Mouse (Mus musculus) frontal cortex, adult (tissue): ENCODE data around the gene Pxylp1.
"Not testable (repeated sequence)": the region's sequence is repeated elsewhere in the genome, so short reads cannot be mapped to it uniquely, and the experiment has no call there.

ENCODE experiments used
- ATAC-seq: cut with Nextera tagmentation; 2 replicates; pipeline ENCODE4 v1.9.2; 2017; ENCODE audit warnings: mild to moderate bottlenecking, moderate library complexity, mixed read lengths; ENCODE audit not compliant: low TSS enrichment

Pxylp1 gene

DNA sequence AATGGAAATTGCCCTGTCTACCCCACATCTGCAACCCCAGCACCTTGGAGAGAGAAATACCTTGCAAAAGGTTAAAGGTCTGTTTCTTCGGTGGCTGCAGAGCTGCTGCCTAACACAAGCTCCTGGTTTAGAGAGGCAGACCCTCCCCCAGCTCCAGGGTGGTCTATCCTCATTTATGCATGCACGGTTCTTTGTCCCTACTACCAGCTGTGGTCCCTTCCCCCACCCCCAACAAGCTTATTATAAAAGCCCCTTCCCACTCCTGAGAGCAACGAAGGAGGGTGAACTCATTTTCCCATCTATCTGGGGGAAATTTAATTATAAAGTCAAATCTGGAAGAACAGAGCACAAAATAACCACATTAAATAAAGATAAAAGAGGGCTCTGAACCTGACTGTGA is at the start of gene Pxylp1:
Gene Pxylp1, minus strand, starts transcription at position 124 of the 400 bp plus-strand sequence.
- no peak for ATAC-seq

DNA sequence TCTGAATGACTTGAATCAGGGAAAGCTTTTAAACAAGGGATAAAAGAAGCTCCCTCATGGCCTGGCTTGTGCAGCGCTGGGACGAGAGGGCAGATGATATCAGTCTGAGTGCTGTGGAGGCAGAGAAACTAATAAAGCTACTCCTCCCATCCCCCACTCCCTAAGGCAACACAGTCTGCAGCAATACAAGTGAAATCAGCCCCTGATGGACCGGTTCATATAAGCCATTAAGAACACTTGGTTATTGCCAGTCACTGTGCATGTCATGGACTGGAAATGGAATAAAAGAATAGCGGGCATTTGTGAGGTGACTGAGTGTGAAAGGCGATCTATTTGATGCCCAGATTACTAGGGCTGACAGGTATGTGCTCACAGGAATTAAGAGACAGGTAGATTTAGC is 46.4 kb upstream of the Pxylp1 start:
- ATAC-seq = no peak

DNA sequence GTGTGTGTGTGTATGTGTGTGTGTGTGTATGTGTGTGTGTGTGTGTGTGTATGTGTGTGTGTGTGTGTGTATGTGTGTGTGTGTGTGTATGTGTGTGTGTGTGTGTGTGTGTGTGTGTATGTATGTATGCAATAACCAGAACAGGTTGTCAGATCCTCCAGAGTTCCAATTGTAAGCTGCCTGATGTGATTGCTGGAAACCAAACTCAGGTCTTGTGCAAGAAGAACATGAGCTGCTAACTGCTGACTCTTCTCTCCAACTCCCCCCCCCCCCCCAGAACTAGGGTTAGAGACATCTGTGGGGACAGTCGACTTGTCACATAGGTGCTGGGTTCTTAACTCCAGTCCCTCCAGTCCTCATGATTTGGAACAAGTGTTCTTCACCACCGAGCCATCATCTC is 44.0 kb upstream of the Pxylp1 start:
- not testable (repeated sequence) for ATAC-seq

DNA sequence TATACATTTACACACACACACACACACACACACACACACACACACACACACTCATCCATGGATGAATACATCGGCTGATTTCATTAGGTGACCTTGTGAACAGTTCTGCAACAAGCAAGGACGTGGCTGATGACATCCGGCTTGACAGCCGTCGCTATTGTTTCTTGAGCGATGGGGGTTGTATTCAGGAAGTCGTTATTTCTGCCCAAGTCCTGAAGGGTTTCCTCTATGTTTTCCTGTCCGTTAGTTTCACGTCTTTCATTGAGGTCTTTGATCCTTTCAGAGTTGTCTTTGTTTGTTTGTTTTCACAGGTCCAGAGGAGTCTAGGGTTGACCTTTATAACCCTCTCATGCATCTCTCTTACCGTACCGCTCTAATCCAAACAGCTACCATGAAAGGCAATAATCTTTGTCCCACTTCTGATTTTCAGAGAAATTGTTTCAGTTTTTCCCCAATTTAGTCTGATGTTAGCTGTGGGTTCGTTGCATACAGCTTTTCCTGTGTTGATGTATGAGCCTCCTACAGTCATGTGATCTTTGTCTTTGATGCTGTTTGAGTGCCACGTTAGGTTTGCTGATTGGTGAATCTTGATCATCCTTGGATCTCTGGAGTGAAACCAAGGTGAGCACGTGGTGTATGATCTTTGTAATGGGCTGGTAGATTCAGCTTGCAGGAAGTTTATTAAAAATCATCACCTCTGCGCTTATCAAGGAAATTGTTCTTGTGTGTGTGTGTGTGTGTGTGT is 43.3 kb upstream of the Pxylp1 start:
- no peak for ATAC-seq

GRCm38 (mm10) chr9:96934816-96935215 is 42.3 kb upstream of the Pxylp1 start:
- no peak for ATAC-seq

- ATAC-seq = peak; percentile 69
These were observed 40.3 kb upstream of the Pxylp1 start for GRCm38 (mm10) chr9:96932751-96933150.

DNA sequence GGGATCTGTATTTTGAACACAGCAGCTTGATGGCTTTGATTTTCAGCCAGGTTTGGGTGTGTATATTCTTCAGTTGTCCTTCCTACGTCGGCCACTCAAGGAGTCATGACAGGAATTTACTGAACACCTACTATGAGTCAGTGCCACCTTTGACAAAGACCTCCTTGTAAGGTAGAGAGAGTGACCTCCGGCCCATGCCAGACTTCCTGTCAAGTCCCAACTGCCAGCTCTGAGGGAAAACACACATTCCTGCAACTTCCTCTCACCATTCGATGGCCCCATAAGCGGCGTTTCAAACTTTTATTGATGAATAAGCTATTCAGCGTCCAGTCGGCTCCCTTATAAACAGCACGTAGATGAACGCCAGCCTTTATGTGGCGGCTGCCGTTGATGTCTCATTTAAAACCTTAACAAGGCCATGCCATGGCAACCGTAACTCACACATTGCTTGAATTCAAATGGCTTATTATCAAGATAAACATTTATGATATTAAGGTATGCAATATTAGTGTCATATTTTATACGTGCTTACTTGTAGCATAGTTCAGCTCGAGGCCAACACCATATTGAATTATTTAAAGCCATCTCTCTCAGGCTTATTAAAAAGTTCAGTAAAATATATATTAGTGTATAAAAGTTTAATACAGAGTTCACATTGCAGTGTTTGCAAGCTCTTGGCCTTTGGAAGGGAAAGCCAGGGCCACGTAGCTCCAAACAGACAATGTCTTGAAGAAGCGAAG is 31.3 kb upstream of the Pxylp1 start:
- no peak for ATAC-seq

- no peak for ATAC-seq
These were observed 30.6 kb upstream of the Pxylp1 start for GRCm38 (mm10) chr9:96923119-96923518.

DNA sequence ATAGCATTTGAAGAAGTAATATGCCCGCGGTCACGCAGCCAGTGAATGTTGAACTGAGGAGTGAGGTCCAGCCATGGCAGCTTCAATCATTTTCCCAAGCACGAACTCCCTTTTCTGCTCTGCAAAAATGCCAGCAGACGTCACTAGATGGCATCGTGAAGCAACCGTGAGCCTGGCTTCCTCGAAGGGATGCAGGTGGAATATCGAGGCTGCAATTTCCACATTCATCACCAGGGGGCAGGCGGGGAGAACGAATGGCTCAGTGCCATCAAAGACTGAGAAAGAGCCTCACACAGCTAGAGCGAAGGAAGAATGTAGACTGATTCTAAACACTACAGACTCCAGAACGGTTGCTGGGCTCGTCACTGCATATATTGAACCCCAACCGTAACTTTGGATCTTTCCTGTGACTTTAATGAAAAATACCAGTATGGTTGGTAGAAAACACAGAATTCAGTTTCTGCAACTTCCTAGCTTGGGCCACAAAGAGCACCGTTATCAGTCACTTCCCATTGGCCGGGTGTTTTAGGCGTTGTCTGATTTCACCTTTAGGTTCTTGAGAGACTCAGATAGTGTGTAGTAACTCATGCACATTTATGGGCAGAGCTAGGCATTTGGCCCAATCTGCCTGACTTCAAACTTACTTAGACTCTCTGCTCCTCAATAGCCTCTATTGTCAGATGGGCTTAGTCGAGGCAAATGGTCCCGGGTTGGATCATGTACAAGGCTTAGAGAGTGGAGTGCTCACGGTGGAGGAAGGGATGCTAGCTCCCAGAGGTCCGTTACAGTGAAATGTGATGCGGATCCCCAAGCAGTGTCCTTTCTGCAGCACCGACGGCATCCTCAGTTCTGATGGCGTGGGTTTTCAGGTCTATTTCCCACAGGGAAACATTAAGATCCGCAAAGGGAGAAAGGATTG is 24.4 kb upstream of the Pxylp1 start:
- ATAC-seq = peak; percentile 98

DNA sequence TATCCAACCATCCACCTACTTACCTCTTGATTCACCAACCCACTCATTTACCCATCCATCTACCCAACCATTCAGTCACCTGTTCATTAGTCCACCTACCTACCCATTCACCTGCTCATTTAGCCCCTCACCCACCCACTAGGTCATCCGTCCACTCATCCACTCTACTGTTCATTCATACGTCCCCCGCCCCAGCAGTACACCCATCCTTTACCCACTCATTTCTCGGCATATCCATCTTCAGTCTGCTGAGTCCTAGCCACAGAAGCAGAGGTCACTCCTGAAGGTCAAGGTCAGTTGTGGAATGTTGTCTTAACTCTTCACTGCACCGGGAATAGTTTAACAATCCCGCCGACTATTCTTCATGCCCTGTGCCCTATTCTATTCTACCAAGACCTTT is 23.6 kb upstream of the Pxylp1 start:
- ATAC-seq = no peak

- no peak for ATAC-seq
These were observed 22.4 kb upstream of the Pxylp1 start for GRCm38 (mm10) chr9:96914851-96915250.

DNA sequence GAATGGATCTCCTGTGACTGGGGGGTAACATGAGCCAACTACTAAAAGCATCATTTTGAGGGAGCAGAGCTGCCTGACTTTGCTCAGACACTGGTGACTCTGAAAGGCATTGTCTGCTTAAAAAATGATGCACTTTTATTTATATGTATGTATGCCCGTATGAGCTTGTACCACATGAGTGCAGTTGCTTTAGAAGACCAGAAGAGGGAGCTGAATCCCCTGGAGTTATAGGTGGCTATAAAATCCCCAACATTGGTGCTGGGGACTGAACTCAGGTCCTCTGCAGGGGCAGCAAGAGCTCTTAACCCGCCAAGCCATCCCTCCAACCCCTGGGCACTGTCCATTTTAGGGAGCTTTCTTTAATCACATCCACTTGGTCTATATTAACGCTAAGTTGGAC is 21.5 kb upstream of the Pxylp1 start:
- ATAC-seq = no peak

DNA sequence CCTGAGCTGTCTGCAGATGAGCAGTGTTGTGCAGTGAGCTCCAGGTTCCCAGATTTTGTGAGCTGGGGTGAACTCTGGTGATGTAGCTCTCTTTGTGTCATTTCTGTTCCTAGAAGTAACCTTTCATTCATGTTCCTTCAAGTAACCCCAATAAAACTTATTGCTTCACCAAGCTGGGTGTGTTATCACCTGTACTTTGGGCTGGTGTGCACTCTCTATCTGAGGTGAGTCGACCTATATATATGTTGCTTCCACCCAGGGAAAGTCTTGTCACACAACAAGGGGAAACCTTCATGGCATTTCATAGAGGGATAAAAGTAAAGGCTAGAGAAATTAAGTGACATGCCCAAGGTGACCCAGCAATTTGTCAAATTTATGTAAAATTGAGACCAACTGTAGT is 17.0 kb upstream of the Pxylp1 start:
- ATAC-seq = no peak

- no peak; the same call in 1 of the 2 replicates for ATAC-seq
These were observed 16.3 kb upstream of the Pxylp1 start for GRCm38 (mm10) chr9:96908737-96909136.

GRCm38 (mm10) chr9:96904360-96905355 is 12.2 kb upstream of the Pxylp1 start:
- no peak for ATAC-seq

DNA sequence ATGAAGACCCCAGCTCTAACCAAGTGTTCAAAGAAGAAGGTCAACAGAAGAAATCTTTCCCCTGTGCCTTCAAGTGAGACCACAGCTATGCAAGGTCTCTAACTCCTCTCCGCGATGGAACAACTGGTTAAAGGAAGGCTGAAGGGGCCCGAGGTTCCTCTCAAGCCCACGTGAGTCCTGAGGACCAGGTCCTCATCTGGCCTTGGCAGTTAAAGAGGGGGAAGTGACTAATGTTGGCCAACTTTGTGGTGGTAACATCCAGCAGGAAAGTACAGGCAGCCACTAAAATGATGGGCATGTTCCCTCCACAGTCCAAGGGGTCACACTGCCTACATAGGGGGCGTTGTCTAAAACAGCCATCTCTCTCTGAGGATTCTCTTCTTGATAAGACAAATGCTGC is 7.2 kb upstream of the Pxylp1 start:
- no peak for ATAC-seq

GRCm38 (mm10) chr9:96899004-96899403 is 6.5 kb upstream of the Pxylp1 start:
- no peak for ATAC-seq

DNA sequence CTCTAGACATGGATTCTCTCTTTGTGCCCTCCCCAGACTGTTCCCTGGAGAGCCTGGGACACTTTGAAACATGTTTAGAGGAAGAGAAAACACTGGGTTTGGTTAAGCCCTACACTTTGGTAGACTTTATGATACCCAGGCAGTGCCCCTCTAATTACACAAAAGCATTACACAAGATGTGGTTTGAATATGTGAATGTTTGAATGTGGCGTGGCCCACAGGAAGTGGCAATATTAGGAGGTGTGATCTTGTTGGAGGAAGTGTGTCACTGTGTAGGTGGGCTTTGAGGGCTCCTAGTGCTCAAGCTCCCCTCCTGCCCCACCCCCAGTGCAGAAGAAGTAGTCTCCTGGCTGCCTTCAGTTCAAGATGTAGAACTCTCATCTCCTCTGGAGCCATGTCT is 4.2 kb upstream of the Pxylp1 start:
- ATAC-seq = no peak

- no peak for ATAC-seq
These were observed 1.1 kb upstream of the Pxylp1 start for GRCm38 (mm10) chr9:96893582-96893981.

DNA sequence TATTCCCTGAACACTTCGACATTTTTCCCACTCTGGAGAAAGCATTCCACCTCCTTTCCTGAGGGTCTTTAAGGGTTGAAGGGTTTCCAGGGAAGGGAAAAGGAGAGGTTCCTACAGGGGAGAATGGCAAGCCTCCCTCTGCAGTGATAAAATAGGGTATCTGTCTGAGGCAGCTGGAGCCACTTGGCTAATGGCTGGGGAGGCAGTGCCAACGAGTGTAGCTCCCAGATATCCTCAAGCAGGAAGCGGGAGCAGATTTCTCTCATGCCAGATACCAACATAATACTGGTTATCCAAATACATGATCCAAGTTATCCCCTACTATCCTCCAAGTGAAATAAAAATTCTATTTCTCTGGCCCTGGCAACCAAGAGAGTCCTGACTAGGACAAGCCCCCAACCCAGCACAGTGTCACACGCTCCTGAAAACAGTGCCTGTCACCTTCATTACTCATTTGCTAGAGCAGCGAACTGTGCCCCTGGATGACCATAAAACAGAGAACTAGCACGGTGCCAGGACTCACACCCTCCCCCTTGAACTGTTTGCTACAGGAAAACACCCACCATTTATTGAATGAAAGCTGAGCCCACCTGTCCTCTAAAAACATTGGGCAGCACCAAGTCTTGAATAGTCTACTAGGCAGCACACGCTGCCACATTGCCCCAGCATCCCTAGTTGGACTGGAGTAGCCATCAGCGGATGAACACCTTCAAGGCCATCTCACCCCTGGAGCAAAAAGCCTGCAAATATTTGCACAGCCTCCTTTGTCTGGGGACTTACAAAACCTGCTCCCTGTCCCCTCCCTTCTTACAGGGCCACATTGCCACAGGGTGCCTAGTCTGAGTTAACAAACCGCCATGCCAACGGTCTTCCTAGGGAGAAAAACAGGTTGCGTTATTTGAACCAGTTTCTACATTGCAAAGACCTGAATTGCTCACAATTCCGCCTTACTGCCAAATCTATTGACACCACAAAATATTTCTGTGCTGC is 833 bp downstream of the Pxylp1 start:
- ATAC-seq = no peak
